Mouse (Mus musculus) NIH3T3 (cell line): ENCODE data around the gene Cdk14.
A peak's percentile ranks its signal among the peaks of the same experiment; 100 is the strongest.

Source experiments
- DNase-seq: peaks from one replicate; pipeline ENCODE4 v3.0.0-alpha.2; 2012; ENCODE audit warnings: low read depth

The Cdk14 gene

GRCm38 (mm10) chr5:4893206-4893851 lies 526.8 kb downstream of the Cdk14 start:
- peak; percentile 72 for DNase-seq

GRCm38 (mm10) chr5:4892734-4893133 lies 527.4 kb downstream of the Cdk14 start:
- DNase-seq, result no peak

- no peak for DNase-seq
Measured at GRCm38 (mm10) chr5:4891862-4892704, 528.0 kb downstream of the Cdk14 start.

GRCm38 (mm10) chr5:4887069-4887468 lies 533.0 kb downstream of the Cdk14 start:
- DNase-seq, result no peak

- no peak for DNase-seq
Measured at GRCm38 (mm10) chr5:4882841-4883240, 537.3 kb downstream of the Cdk14 start.

GRCm38 (mm10) chr5:4880331-4880730 lies 539.8 kb downstream of the Cdk14 start:
- peak; percentile 38 for DNase-seq

- DNase-seq, result no peak
Measured at GRCm38 (mm10) chr5:4878934-4879333, 541.2 kb downstream of the Cdk14 start.

GRCm38 (mm10) chr5:4877638-4878037 lies 542.5 kb downstream of the Cdk14 start:
- no peak for DNase-seq

- no peak for DNase-seq
Measured at GRCm38 (mm10) chr5:4877131-4877631, 542.9 kb downstream of the Cdk14 start.

GRCm38 (mm10) chr5:4876653-4877091 lies 543.4 kb downstream of the Cdk14 start:
- no peak for DNase-seq

GRCm38 (mm10) chr5:4870041-4870726 lies 549.9 kb downstream of the Cdk14 start:
- DNase-seq, result no peak

GRCm38 (mm10) chr5:4868563-4869120 lies 551.5 kb downstream of the Cdk14 start:
- DNase-seq, result no peak

- no peak for DNase-seq
Measured at GRCm38 (mm10) chr5:4867849-4868562, 552.1 kb downstream of the Cdk14 start.

- no peak for DNase-seq
Measured at GRCm38 (mm10) chr5:4866945-4867344, 553.2 kb downstream of the Cdk14 start.

GRCm38 (mm10) chr5:4866099-4866498 lies 554.0 kb downstream of the Cdk14 start:
- DNase-seq, result peak; percentile 53

GRCm38 (mm10) chr5:4861592-4861991 lies 558.5 kb downstream of the Cdk14 start:
- no peak for DNase-seq

GRCm38 (mm10) chr5:4861141-4861540 lies 559.0 kb downstream of the Cdk14 start:
- DNase-seq, result no peak

- DNase-seq, result no peak
Measured at GRCm38 (mm10) chr5:4858032-4858641, 562.0 kb downstream of the Cdk14 start.

- DNase-seq, result no peak
Measured at GRCm38 (mm10) chr5:4853503-4853902, 566.6 kb downstream of the Cdk14 start.

- DNase-seq, result no peak
Measured at GRCm38 (mm10) chr5:4852711-4853320, 567.3 kb downstream of the Cdk14 start.
